Mouse (Mus musculus) MEL (cell line): Measurements from ENCODE around the gene Nrxn2. TPM values are rescaled to one million over a fixed set of nuclear protein-coding genes. Genes with fewer than 3 reads are reported as not detected.

Experiments used
- DNase-seq: peaks from one replicate; pipeline ENCODE4 v3.0.0; 2011; ENCODE audit warnings: low read depth, low spot score
- H3K27ac ChIP-seq: 2 replicates; pipeline ENCODE4 v1.5.1; 2012; ENCODE audit warnings: low read depth, mild to moderate bottlenecking, control low read depth, low read length, moderate library complexity; ENCODE audit not compliant: control insufficient read depth
- H3K27me3 ChIP-seq, 2 experiments: fragments of 150-350 bp in 1 of 2; sonication (generic) in 1 of 2; 2 replicates each; pipeline ENCODE4 v1.6.1; 2012; ENCODE audit warnings: low read length in 2 of 2, mild to moderate bottlenecking in 2 of 2, improper control_type of control experiment in 1 of 2, moderate library complexity in 1 of 2; ENCODE audit not compliant: insufficient read depth in 2 of 2, control insufficient read depth in 1 of 2
- H3K36me3 ChIP-seq, 2 experiments: 2 replicates each; pipeline ENCODE4 v1.6.1; 2012 to 2014; ENCODE audit warnings: low read length in 2 of 2, improper control_type of control experiment in 1 of 2, inconsistent platforms in 1 of 2, mild to moderate bottlenecking in 1 of 2; ENCODE audit not compliant: insufficient read depth in 2 of 2, control insufficient read depth in 1 of 2
- H3K4me1 ChIP-seq, 2 experiments: fragments of 150-350 bp in 1 of 2; sonication (generic) in 1 of 2; 2 replicates each; pipeline ENCODE4 v1.6.1; 2012; ENCODE audit warnings: low read length in 2 of 2, improper control_type of control experiment in 1 of 2, mild to moderate bottlenecking in 1 of 2; ENCODE audit not compliant: insufficient read depth in 2 of 2, control insufficient read depth in 1 of 2
- H3K4me3 ChIP-seq, 2 experiments: fragments of 150-350 bp in 1 of 2; sonication (generic) in 1 of 2; 2 replicates each; pipeline ENCODE4 v1.5.1; 2012; ENCODE audit warnings: low read depth in 2 of 2, low read length in 2 of 2, mild to moderate bottlenecking in 2 of 2, moderate library complexity in 2 of 2, control low read depth in 1 of 2, improper control_type of control experiment in 1 of 2; ENCODE audit not compliant: control insufficient read depth in 1 of 2, insufficient read depth in 1 of 2
- H3K79me2 ChIP-seq: 2 replicates; pipeline ENCODE4 v1.6.1; 2012; ENCODE audit warnings: mild to moderate bottlenecking, low read length, moderate library complexity; ENCODE audit not compliant: control insufficient read depth, poor library complexity, insufficient read depth
- H3K9ac ChIP-seq: 2 replicates; pipeline ENCODE4 v1.6.1; 2012; ENCODE audit warnings: low read depth, mild to moderate bottlenecking, control low read depth, low read length, moderate library complexity; ENCODE audit not compliant: control insufficient read depth, poor library complexity, severe bottlenecking
- H3K9me3 ChIP-seq: fragments of 150-350 bp; sonication (generic); replicated peaks from 2 replicates; pipeline ENCODE4 v1.6.1; 2012; ENCODE audit warnings: mild to moderate bottlenecking, low read length, improper control_type of control experiment, moderate library complexity; ENCODE audit not compliant: insufficient read depth
- BHLHE40 ChIP-seq: IDR thresholded peaks from 2 replicates; pipeline ENCODE4 v1.6.1; 2012; ENCODE audit warnings: low read depth, mild to moderate bottlenecking, inconsistent platforms, low read length, improper control_type of control experiment, borderline replicate concordance
- CHD1 ChIP-seq: IDR thresholded peaks from 2 replicates; pipeline ENCODE4 v1.6.1; 2012; ENCODE audit warnings: low read depth, mild to moderate bottlenecking, inconsistent platforms, low read length, improper control_type of control experiment
- CTCF ChIP-seq, 3 experiments: IDR thresholded peaks in 2 of 3; conservative IDR thresholded peaks in 1 of 3; 2 replicates each; pipeline ENCODE4 v1.5.1; 2011 to 2012; ENCODE audit warnings: low read length in 3 of 3, low read depth in 2 of 3, mild to moderate bottlenecking in 2 of 3, improper control_type of control experiment in 1 of 3, inconsistent platforms in 1 of 3, mixed read lengths in 1 of 3, moderate library complexity in 1 of 3; ENCODE audit not compliant: control insufficient read depth in 1 of 3, insufficient read depth in 1 of 3, poor library complexity in 1 of 3, severe bottlenecking in 1 of 3
- E2F4 ChIP-seq: IDR thresholded peaks from 2 replicates; pipeline ENCODE4 v1.6.1; 2011; ENCODE audit warnings: low read depth, low read length, improper control_type of control experiment, borderline replicate concordance
- ELF1 ChIP-seq: IDR thresholded peaks from 2 replicates; pipeline ENCODE4 v1.6.1; 2014; ENCODE audit warnings: low read depth, mild to moderate bottlenecking, inconsistent platforms, low read length, improper control_type of control experiment, moderate library complexity
- ETS1 ChIP-seq: IDR thresholded peaks from 2 replicates; pipeline ENCODE4 v1.6.1; 2012; ENCODE audit warnings: low read depth, mild to moderate bottlenecking, inconsistent platforms, low read length, improper control_type of control experiment, moderate library complexity
- GABPA ChIP-seq: IDR thresholded peaks from 2 replicates; pipeline ENCODE4 v1.6.1; 2012; ENCODE audit warnings: low read depth, mild to moderate bottlenecking, inconsistent platforms, low read length, improper control_type of control experiment, moderate library complexity
- GATA1 ChIP-seq: IDR thresholded peaks from 2 replicates; pipeline ENCODE4 v1.6.1; 2011; ENCODE audit warnings: low read depth, low read length, improper control_type of control experiment
- HCFC1 ChIP-seq: IDR thresholded peaks from 2 replicates; pipeline ENCODE4 v1.6.1; 2012; ENCODE audit warnings: low read depth, mild to moderate bottlenecking, inconsistent platforms, low read length, improper control_type of control experiment, moderate library complexity
- KAT2A ChIP-seq: conservative IDR thresholded peaks from 2 replicates; pipeline ENCODE4 v1.6.1; 2012; ENCODE audit warnings: low read depth, low read length, improper control_type of control experiment, inconsistent platforms
- MAFK ChIP-seq: IDR thresholded peaks from 2 replicates; pipeline ENCODE4 v1.6.1; 2011; ENCODE audit warnings: low read depth, mild to moderate bottlenecking, low read length, improper control_type of control experiment, borderline replicate concordance
- MAX ChIP-seq: IDR thresholded peaks from 2 replicates; pipeline ENCODE4 v1.6.1; 2011; ENCODE audit warnings: low read length, improper control_type of control experiment
- MAZ ChIP-seq: IDR thresholded peaks from 2 replicates; pipeline ENCODE4 v1.6.1; 2012; ENCODE audit warnings: low read depth, mild to moderate bottlenecking, inconsistent platforms, low read length, improper control_type of control experiment
- MEF2A ChIP-seq: IDR thresholded peaks from 2 replicates; pipeline ENCODE4 v1.6.1; 2014; ENCODE audit warnings: low read depth, mild to moderate bottlenecking, inconsistent platforms, low read length, improper control_type of control experiment; ENCODE audit not compliant: poor library complexity, insufficient replicate concordance, severe bottlenecking; ENCODE audit errors: extremely low read depth
- MXI1 ChIP-seq: IDR thresholded peaks from 2 replicates; pipeline ENCODE4 v1.6.1; 2011; ENCODE audit warnings: mild to moderate bottlenecking, low read depth, low read length, improper control_type of control experiment
- MYC ChIP-seq: IDR thresholded peaks from 2 replicates; pipeline ENCODE4 v1.6.1; 2011; ENCODE audit warnings: low read depth, mild to moderate bottlenecking, low read length, improper control_type of control experiment, moderate library complexity
- NRF1 ChIP-seq: IDR thresholded peaks from 2 replicates; pipeline ENCODE4 v1.6.1; 2014; ENCODE audit warnings: low read depth, mild to moderate bottlenecking, inconsistent platforms, low read length, improper control_type of control experiment, moderate library complexity; ENCODE audit not compliant: poor library complexity, insufficient read depth, severe bottlenecking
- POLR2A ChIP-seq, 2 experiments: IDR thresholded peaks; 2 replicates each; pipeline ENCODE4 v1.6.1; 2011 to 2012; ENCODE audit warnings: low read length in 2 of 2, mild to moderate bottlenecking in 2 of 2, control low read depth in 1 of 2, improper control_type of control experiment in 1 of 2, low read depth in 1 of 2, moderate library complexity in 1 of 2; ENCODE audit not compliant: control insufficient read depth in 1 of 2, insufficient read depth in 1 of 2, poor library complexity in 1 of 2
- POLR2AphosphoS2 ChIP-seq: IDR thresholded peaks from 2 replicates; pipeline ENCODE4 v1.6.1; 2011; ENCODE audit warnings: low read length, improper control_type of control experiment
- POLR2AphosphoS5 ChIP-seq: IDR thresholded peaks from 2 replicates; pipeline ENCODE4 v1.6.1; 2012; ENCODE audit warnings: low read depth, borderline replicate concordance, mild to moderate bottlenecking, inconsistent platforms, low read length, moderate library complexity, mixed read lengths
- RAD21 ChIP-seq: IDR thresholded peaks from 2 replicates; pipeline ENCODE4 v1.6.1; 2011; ENCODE audit warnings: mild to moderate bottlenecking, low read depth, low read length, improper control_type of control experiment
- SIN3A ChIP-seq: IDR thresholded peaks from 2 replicates; pipeline ENCODE4 v1.6.1; 2012; ENCODE audit warnings: low read length, improper control_type of control experiment, inconsistent platforms
- SMC3 ChIP-seq: IDR thresholded peaks from 2 replicates; pipeline ENCODE4 v1.6.1; 2011; ENCODE audit warnings: low read depth, low read length, improper control_type of control experiment
- TBP ChIP-seq: IDR thresholded peaks from 2 replicates; pipeline ENCODE4 v1.8.0; 2011; ENCODE audit warnings: low read depth, low read length, improper control_type of control experiment
- TCF12 ChIP-seq: IDR thresholded peaks from 2 replicates; pipeline ENCODE4 v1.6.1; 2014; ENCODE audit warnings: low read depth, mild to moderate bottlenecking, inconsistent platforms, low read length, improper control_type of control experiment, moderate library complexity
- USF2 ChIP-seq, 2 experiments: IDR thresholded peaks; 2 replicates each; pipeline ENCODE4 v1.6.1; 2011 to 2012; ENCODE audit warnings: improper control_type of control experiment in 2 of 2, low read length in 2 of 2, borderline replicate concordance in 1 of 2, inconsistent platforms in 1 of 2, low read depth in 1 of 2, mild to moderate bottlenecking in 1 of 2; ENCODE audit not compliant: insufficient read depth in 1 of 2
- ZC3H11A ChIP-seq: IDR thresholded peaks from 2 replicates; pipeline ENCODE4 v1.6.1; 2012; ENCODE audit warnings: low read depth, mild to moderate bottlenecking, inconsistent platforms, low read length, improper control_type of control experiment
- ZKSCAN1 ChIP-seq: IDR thresholded peaks from 2 replicates; pipeline ENCODE4 v1.6.1; 2012; ENCODE audit warnings: low read depth, mild to moderate bottlenecking, inconsistent platforms, low read length, improper control_type of control experiment, moderate library complexity
- ZNF384 ChIP-seq: IDR thresholded peaks from 2 replicates; pipeline ENCODE4 v1.6.1; 2012; ENCODE audit warnings: low read depth, mild to moderate bottlenecking, inconsistent platforms, low read length, improper control_type of control experiment
- polyA plus RNA-seq, 2 experiments: library from polyadenylated mRNA; stranded (reverse) in 1 of 2; unstranded in 1 of 2; fragments of >175 nt in 1 of 2; fragments of >200 nt in 1 of 2; gene quantifications; 2 replicates each; pipeline versions ENCODE4 v1.2.1 to v1.2.4; 2012; ENCODE audit warnings: low replicate concordance in 2 of 2, low read depth in 1 of 2; ENCODE audit not compliant: insufficient read length in 2 of 2, insufficient read depth in 1 of 2, missing spikeins in 1 of 2
- total RNA-seq: library from RNA; depleted of rRNA; stranded (reverse); fragments of 300-350 nt; gene quantifications from 2 replicates; pipeline ENCODE4 v1.2.3, GENCODE M21; 2012

Gene Nrxn2
- total and polyA plus RNA-seq, 3 experiments = 0.39 to 0.42 TPM; not detected in 1

- Histone ChIP-seq H3K79me2 (no peaks in the 10 kb centered on the region), H3K36me3 (peaks cover 0 to 7% of the 10 kb centered on the region in 2 experiments; a peak in 2 of 4 replicates), H3K4me1 (peaks cover 2 to 27% of the 10 kb centered on the region in 2 experiments; a peak in 3 of 4 replicates), H3K27me3 (no peaks in the 10 kb centered on the region), H3K4me3 (no peak overlapping the region), H3K27ac (peak overlapping the region; percentile 19; the same call in 1 of the 2 replicates)
- DNase-seq = peak; percentile 57
- TF ChIP-seq ZC3H11A (no peak), SMC3 (no peak), RAD21 (peak; percentile 9; the same call in 1 of the 2 replicates), CTCF (IDR thresholded peaks at IDR 0.05 in 2 of 3, conservative IDR thresholded peaks at IDR 0.05 in 1 of 3; ENCODE audit: control insufficient read depth in 1 of 3, insufficient read depth in 1 of 3, low read depth in 2 of 3, low read length in 3 of 3, poor library complexity in 1 of 3, severe bottlenecking in 1 of 3) (peak; percentile 46 to 62 (median 49)), USF2 (IDR thresholded peaks at IDR 0.05; ENCODE audit: borderline replicate concordance in 1 of 2, insufficient read depth in 1 of 2, low read depth in 1 of 2, low read length in 2 of 2) (no peak), MAZ (no peak), KAT2A (no peak), MEF2A (no peak), MAX (no peak), GABPA (no peak), MYC (no peak)
- TF ChIP-seq, all 39 proteins: peak for 2
- H3K9ac ChIP-seq = no peak overlapping the region
- no peaks in the 10 kb centered on the region for H3K9me3 ChIP-seq
These were observed 48.4 kb downstream of the Nrxn2 start for GRCm38 (mm10) chr19:6466945-6467344.

- H3K79me2 ChIP-seq = no peaks in the 10 kb centered on the region
- no peaks in the 10 kb centered on the region for H3K27me3 ChIP-seq
- no peak for TF ChIP-seq RAD21
- TF ChIP-seq TBP = no peak
- TF ChIP-seq BHLHE40 = peak; percentile 82; the same call in 1 of the 2 replicates
- no peak for TF ChIP-seq SMC3
- TF ChIP-seq POLR2AphosphoS2 = no peak
- peak; percentile 73 for TF ChIP-seq GATA1
- TF ChIP-seq MXI1 = no peak
- TF ChIP-seq ELF1 = no peak
- peak; percentile 67 for TF ChIP-seq TCF12
- no peak for TF ChIP-seq HCFC1
- TF ChIP-seq CHD1 = no peak
- TF ChIP-seq POLR2AphosphoS5 = no peak
- no peak for TF ChIP-seq E2F4
- TF ChIP-seq MAX = no peak
- TF ChIP-seq USF2 (IDR thresholded peaks at IDR 0.05; ENCODE audit: borderline replicate concordance in 1 of 2, insufficient read depth in 1 of 2, low read depth in 1 of 2, low read length in 2 of 2) = no peak
- TF ChIP-seq NRF1 = peak; percentile 61
- no peak for TF ChIP-seq ZNF384
- TF ChIP-seq CTCF (IDR thresholded peaks at IDR 0.05 in 2 of 3, conservative IDR thresholded peaks at IDR 0.05 in 1 of 3; ENCODE audit: control insufficient read depth in 1 of 3, insufficient read depth in 1 of 3, low read depth in 2 of 3, low read length in 3 of 3, poor library complexity in 1 of 3, severe bottlenecking in 1 of 3) = no peak
- no peak for TF ChIP-seq POLR2A (IDR thresholded peaks at IDR 0.05; ENCODE audit: control insufficient read depth in 1 of 2, insufficient read depth in 1 of 2, low read depth in 1 of 2, low read length in 2 of 2, poor library complexity in 1 of 2)
- no peak for TF ChIP-seq MAFK
- TF ChIP-seq SIN3A = peak; percentile 34; the same call in 1 of the 2 replicates
- peak; percentile 79 for TF ChIP-seq ETS1
- no peak for TF ChIP-seq ZKSCAN1
These were observed 48.9 kb downstream of the Nrxn2 start for GRCm38 (mm10) chr19:6467374-6467979.

More at GRCm38 (mm10) chr19:6467374-6467979, 48.9 kb downstream of the Nrxn2 start:
- no peak overlapping the region for H3K4me3 ChIP-seq
- peak overlapping the region; percentile 19; the same call in 1 of the 2 replicates for H3K27ac ChIP-seq
- H3K36me3 ChIP-seq = peaks cover 0 to 7% of the 10 kb centered on the region in 2 experiments; a peak in 2 of 4 replicates
- peak; percentile 71 for DNase-seq
- peaks cover 2 to 27% of the 10 kb centered on the region in 2 experiments; a peak in 3 of 4 replicates for H3K4me1 ChIP-seq
- no peaks in the 10 kb centered on the region for H3K9me3 ChIP-seq
- H3K9ac ChIP-seq = no peak overlapping the region
